Mouse (Mus musculus): ENCODE data around the gene Trim39. TPM values are rescaled to one million over a fixed set of nuclear protein-coding genes. Genes with fewer than 3 reads are reported as not detected.
"Not testable (repeated sequence)": the region's sequence is repeated elsewhere in the genome, so short reads cannot be mapped to it uniquely, and the experiment has no call there.

The Trim39 gene
- total RNA-seq (2021): 1 to 10 TPM; 7.3 to 7.4 TPM
- long read RNA-seq, experiment 1, transcript Trim39-203 (7 exons, 3,204 nt): major isoform, 7 of 11 reads
- long read RNA-seq, experiment 1, partial matches to known transcripts: 1 of 11 reads
- long read RNA-seq, experiment 1, other reads (novel, unspliced or antisense): 3 of 11 reads
- long read RNA-seq, experiment 2, transcript Trim39-203 (7 exons, 3,204 nt): major isoform, 9 of 13 reads
- long read RNA-seq, experiment 2, partial matches to known transcripts: 1 of 13 reads
- long read RNA-seq, experiment 2, other reads (novel, unspliced or antisense): 3 of 13 reads

- TF ChIP-seq CTCF (IDR thresholded peaks at IDR 0.05): no peak
- no peak for DNase-seq
- Histone ChIP-seq H3K27ac (peak within 1 kb of the TSS; percentile 100), H3K4me3 (peak within 1 kb of the TSS; percentile 80)
- intact Hi-C loops (cut with DNase I): loop anchor here (10.0 kb wide), 1 partner anchor 683 kb away; the partner anchor contains the start of genes Ppp1r11, Znrd1 and Znrd1as
Measured at GRCm38 (mm10) chr17:36271586-36272256, at the start of gene Trim39. Gene Trim39 (minus strand): TSS chr17:36272247.

- peak overlapping the region; percentile 66 for H3K4me3 ChIP-seq
- no peak for DNase-seq
- TF ChIP-seq CTCF (IDR thresholded peaks at IDR 0.05): no peak
- H3K27ac ChIP-seq: no peak overlapping the region
- intact Hi-C loops (cut with DNase I): no loop called here
Measured at GRCm38 (mm10) chr17:36315689-36316253, 43.7 kb upstream of the Trim39 start.

GRCm38 (mm10) chr17:36315041-36315688 lies 43.1 kb upstream of the Trim39 start:
- DNase-seq: peak; percentile 24
- intact Hi-C loops (cut with DNase I): no loop called here
- Histone ChIP-seq H3K27ac (peak overlapping the region; percentile 57), H3K4me3 (peak overlapping the region; percentile 66)
- no peak for TF ChIP-seq CTCF (IDR thresholded peaks at IDR 0.05)

- intact Hi-C loops (cut with DNase I): no loop called here
- no peak for TF ChIP-seq CTCF (IDR thresholded peaks at IDR 0.05)
- Histone ChIP-seq H3K4me3 (peak overlapping the region; percentile 66), H3K27ac (no peak overlapping the region)
- no peak for DNase-seq
Measured at GRCm38 (mm10) chr17:36314511-36314910, 42.5 kb upstream of the Trim39 start.

GRCm38 (mm10) chr17:36309293-36309692 lies 37.2 kb upstream of the Trim39 start:
- Histone ChIP-seq H3K27ac (no peak overlapping the region), H3K4me3 (no peak overlapping the region)
- DNase-seq: no peak
- TF ChIP-seq CTCF (IDR thresholded peaks at IDR 0.05): no peak
- intact Hi-C loops (cut with DNase I): loop anchor here (5.0 to 10.0 kb wide), 2 partner anchors 108 to 486 kb away; no protein-coding TSS in a partner anchor

GRCm38 (mm10) chr17:36308855-36309254 lies 36.8 kb upstream of the Trim39 start:
- intact Hi-C loops (cut with DNase I): loop anchor here (5.0 to 10.0 kb wide), 2 partner anchors 108 to 486 kb away; no protein-coding TSS in a partner anchor
- peak; percentile 80 for TF ChIP-seq CTCF (IDR thresholded peaks at IDR 0.05)
- not testable (repeated sequence) for H3K27ac ChIP-seq, H3K4me3 ChIP-seq
- peak; percentile 72 for DNase-seq

GRCm38 (mm10) chr17:36286390-36286789 lies 14.3 kb upstream of the Trim39 start, which contains the start of gene H2-M10.2:
Gene H2-M10.2 (minus strand): TSS chr17:36286490.
- no peak for TF ChIP-seq CTCF (IDR thresholded peaks at IDR 0.05)
- no peak within 1 kb of the TSS for H3K27ac ChIP-seq
- intact Hi-C loops (cut with DNase I): no loop called here
- no peak within 1 kb of the TSS for H3K4me3 ChIP-seq
- DNase-seq: no peak

- H3K27ac ChIP-seq: no peak overlapping the region
- H3K4me3 ChIP-seq: no peak overlapping the region
- TF ChIP-seq CTCF (IDR thresholded peaks at IDR 0.05): no peak
- intact Hi-C loops (cut with DNase I): no loop called here
- DNase-seq: no peak
Measured at GRCm38 (mm10) chr17:36281521-36282245, 9.6 kb upstream of the Trim39 start.

GRCm38 (mm10) chr17:36274776-36275175 lies 2.7 kb upstream of the Trim39 start:
- intact Hi-C loops (cut with DNase I): loop anchor here (10.0 kb wide), 1 partner anchor 680 kb away; the partner anchor contains the start of genes Ppp1r11, Znrd1 and Znrd1as
- DNase-seq: no peak
- no peak for TF ChIP-seq CTCF (IDR thresholded peaks at IDR 0.05)
- Histone ChIP-seq H3K4me3 (no peak overlapping the region), H3K27ac (no peak overlapping the region)

- intact Hi-C loops (cut with DNase I): loop anchor here (10.0 kb wide), 1 partner anchor 681 kb away; the partner anchor contains the start of genes Ppp1r11, Znrd1 and Znrd1as
- Histone ChIP-seq H3K4me3 (no peak overlapping the region), H3K27ac (no peak overlapping the region)
- TF ChIP-seq CTCF (IDR thresholded peaks at IDR 0.05): no peak
- DNase-seq: no peak
Measured at GRCm38 (mm10) chr17:36273796-36274195, 1.7 kb upstream of the Trim39 start.

- intact Hi-C loops (cut with DNase I): loop anchor here (10.0 kb wide), 1 partner anchor 682 kb away; the partner anchor contains the start of genes Ppp1r11, Znrd1 and Znrd1as
- peak overlapping the region; percentile 80 for H3K4me3 ChIP-seq
- peak overlapping the region; percentile 100; the same call in 1 of the 2 replicates for H3K27ac ChIP-seq
- no peak for DNase-seq
- TF ChIP-seq CTCF (IDR thresholded peaks at IDR 0.05): no peak
Measured at GRCm38 (mm10) chr17:36272643-36273366, 758 bp upstream of the Trim39 start.
